Mouse (Mus musculus): ENCODE measurements at regions not wholly inside any gene's neighbourhood (a gene's known extent, or its start where the extent isn't known, plus 50 kb on each side); places are given as distances from the start of the nearest gene placed in this dataset.

- DNase-seq (ENCODE audit: low spot score), result no peak
Measured at GRCm38 (mm10) chr13:107700268-107701139, 343.7 kb upstream of the Smim15 start.

GRCm38 (mm10) chr13:107699251-107699650, 345.0 kb upstream of the Smim15 start:
- no peak for DNase-seq (ENCODE audit: low spot score)

DNA sequence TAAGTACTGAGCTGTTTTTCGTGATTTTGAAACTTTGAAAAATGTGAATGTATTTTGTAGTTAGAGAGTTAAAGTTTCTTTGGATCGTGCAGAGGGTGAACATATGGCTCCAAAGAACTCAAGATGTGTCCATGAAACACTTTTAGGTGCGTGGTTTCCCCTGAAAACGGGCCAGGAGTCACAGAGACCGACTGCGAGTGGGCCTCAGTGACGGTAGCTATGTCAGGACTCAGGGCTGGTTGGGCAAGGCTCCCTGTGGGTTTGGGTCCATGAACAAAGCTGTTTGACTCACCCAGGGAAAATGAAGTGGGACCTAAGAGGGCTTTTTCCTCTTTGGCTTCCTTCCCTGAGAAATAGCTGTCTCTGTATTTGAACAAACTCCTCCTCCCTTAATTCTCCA, 345.9 kb upstream of the Smim15 start:
- no peak for DNase-seq (ENCODE audit: low spot score)

GRCm38 (mm10) chr13:107692123-107692830, 352.0 kb upstream of the Smim15 start:
- DNase-seq (ENCODE audit: low spot score), result no peak

DNA sequence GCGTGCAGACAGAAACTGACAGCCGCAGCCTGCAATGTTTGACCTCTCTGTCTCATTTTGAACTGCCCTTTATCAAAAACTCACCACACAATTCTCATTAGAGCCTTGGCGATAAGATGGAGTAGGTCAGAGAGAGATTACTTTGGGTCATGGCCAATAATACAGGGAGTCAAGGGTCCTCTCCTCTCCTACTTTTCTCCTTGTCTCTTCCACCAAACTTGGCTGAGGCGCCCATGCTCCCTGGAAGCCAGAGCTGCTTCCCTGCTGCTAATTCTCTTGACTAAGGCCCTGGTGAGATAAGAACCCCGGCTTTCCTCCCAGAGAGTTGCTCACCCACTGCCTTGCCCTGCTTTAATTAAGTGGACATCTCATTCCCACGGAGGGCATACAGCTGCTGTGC, 355.3 kb upstream of the Smim15 start:
- DNase-seq (ENCODE audit: low spot score), result no peak

- no peak for DNase-seq (ENCODE audit: low spot score)
Measured at GRCm38 (mm10) chr13:107685231-107685630, 359.0 kb upstream of the Smim15 start.

GRCm38 (mm10) chr13:107683909-107684308, 360.3 kb upstream of the Smim15 start:
- DNase-seq (ENCODE audit: low spot score), result no peak

DNA sequence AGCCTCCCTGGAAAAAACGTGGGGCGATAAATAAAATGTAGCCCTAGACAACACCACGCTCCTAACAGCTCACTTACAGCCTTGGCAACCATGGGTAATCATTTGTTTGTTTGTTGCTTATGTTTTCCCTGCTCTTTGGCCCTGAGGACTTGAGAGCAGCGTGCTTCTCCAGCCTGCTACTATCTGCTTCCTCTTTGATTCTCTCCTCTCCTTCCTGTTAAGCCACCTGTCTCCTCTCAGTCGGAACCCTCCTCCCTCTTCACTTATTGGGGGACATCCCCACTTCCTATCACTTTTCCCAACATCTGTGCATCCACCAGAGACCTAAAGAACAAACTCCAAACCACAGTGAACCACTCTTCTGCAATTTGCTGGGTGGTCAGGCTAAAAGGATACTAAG, 362.5 kb upstream of the Smim15 start:
- DNase-seq (ENCODE audit: low spot score), result no peak

DNA sequence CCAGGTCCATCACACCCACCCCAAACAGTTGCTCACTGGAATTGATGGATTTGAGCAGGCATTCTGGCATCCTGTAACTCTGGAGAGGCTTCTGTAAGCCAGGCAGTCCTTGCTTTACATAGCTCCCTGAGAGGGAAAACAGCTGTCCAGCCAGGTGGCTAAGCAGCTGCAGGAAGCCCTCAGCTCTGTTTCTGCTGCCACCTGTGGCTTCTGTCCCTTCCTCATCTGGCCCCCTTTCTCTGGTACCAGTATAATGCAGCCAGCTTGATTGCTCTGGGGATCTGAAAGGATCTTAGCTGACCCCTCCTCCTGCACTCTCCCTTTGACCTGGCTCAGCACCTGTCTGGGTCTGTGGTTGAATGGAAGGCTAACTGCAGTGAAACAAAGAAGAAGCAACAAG, 365.4 kb upstream of the Smim15 start:
- DNase-seq (ENCODE audit: low spot score), result no peak

GRCm38 (mm10) chr13:107677091-107677470, 367.2 kb upstream of the Smim15 start:
- DNase-seq (ENCODE audit: low spot score), result no peak

GRCm38 (mm10) chr13:107676310-107677090, 367.7 kb upstream of the Smim15 start:
- DNase-seq (ENCODE audit: low spot score), result no peak

DNA sequence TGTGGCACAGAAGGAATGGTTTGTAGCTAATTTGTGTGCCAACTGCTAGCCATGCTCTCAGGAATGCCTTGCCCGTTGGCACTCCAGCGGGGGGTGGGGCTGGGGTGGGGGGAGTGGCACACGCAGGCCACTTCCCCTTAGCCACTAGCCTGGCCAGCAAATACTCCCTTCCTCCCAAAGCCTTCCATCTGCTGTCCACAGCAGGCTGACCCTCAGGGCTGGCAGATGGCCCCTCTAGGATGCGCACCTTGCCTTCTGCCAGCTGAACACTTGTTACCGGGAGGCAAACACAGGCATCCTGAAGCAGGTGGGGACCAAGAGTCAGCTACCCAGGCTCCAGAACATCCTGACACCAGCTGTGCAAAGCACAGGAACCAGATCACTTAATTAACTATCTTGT, 372.1 kb upstream of the Smim15 start:
- no peak for DNase-seq (ENCODE audit: low spot score)

DNA sequence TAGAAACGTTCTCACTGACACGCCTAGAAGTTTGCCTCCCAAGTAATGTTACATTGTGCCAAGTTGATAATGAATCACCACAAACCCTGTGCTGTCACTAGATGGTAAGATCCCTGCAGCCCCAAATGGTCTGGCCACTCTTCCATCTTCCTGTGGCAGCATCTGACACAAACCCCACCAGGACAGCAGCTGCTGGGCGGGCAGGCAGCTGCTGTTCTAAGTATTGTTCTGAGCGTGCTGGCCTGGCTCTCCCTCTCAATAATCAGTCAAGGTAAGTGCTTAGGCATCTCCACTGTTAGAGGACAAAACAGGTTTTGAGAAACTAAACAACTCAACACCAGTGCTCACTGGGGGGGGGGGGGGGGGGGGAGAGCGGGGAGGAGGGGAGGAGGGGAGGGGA, 375.7 kb upstream of the Smim15 start:
- DNase-seq (ENCODE audit: low spot score), result no peak

DNA sequence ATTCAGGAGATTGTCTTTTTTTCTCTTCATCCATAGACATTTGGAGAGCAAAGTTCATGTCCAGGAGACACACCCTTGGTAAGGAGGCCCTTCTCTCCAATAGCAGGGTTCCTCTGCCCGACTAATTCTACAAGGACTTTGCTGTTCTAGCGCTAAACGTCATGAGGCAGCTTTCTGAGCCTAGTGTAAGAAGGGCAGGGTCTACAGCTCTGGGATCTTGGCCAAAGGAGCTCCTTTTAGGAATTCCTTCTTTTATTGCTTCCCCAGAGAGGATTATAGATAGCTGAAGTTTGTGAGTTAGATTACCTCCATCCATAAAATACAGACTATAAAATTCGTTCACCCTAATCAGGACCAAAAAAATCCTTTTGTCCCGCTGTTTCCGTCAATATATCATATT, 378.5 kb upstream of the Smim15 start:
- DNase-seq (ENCODE audit: low spot score), result no peak

GRCm38 (mm10) chr13:107664197-107664596, 380.0 kb upstream of the Smim15 start:
- DNase-seq (ENCODE audit: low spot score), result no peak

DNA sequence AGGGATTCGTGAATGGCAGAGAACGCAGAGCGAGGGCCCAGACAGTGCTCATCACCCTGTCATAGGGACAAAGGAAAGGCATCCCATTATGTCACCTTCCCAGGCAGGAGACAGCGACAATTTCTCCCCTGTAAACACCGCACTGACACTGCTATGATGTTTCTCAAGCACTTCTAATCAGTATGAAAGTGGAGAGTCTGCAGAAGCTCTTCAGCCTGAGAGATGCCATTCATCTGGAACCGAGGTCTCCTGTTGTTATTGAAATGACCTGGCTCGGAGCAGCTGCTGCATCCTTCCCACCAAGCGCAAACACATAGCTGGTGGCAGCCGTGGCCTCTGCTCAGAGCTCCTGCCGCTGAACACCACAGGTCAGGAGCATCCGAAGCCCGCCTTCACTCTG, 380.5 kb upstream of the Smim15 start:
- DNase-seq (ENCODE audit: low spot score), result no peak

GRCm38 (mm10) chr13:107661414-107661813, 382.8 kb upstream of the Smim15 start:
- no peak for DNase-seq (ENCODE audit: low spot score)

DNA sequence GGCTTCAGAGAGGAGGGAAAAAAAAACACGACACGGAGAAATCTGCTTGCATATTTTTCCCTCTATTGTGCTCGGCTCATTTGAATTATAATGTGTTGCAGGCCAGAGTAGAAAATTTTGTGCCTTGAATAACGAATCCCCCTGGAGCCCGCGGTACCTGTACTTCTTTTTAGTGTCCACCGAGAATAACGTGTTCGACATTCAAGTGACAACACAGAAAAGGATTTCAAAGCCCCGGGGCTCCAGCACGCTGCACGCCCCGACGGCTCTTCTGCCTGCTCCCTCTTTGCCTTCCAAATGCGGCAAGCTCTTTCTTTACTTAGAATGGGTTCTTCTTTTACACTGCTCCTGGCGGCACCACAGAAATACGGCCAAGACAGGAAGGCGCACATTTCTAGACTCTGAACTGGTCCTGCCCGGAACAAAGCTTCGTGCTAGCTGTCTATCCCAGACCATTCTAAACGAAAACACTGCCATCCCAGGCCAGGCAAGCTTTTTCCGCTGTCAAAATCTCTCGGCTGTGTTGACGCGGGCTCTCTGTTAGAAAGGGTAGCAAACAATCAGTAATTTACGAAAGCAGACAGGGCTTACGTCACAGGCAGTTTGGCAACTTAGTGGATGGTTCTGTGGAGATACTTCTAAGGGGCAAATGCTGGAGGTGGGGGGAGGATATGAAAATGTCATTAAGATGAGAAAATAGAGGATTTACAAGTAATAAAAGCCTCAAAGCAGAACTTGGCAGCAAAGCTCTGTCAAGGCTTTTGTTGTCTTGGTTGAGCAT, 398.2 kb upstream of the Smim15 start:
- no peak for DNase-seq (ENCODE audit: low spot score)

GRCm38 (mm10) chr13:107645121-107645864, 399.0 kb upstream of the Smim15 start:
- DNase-seq (ENCODE audit: low spot score), result no peak

DNA sequence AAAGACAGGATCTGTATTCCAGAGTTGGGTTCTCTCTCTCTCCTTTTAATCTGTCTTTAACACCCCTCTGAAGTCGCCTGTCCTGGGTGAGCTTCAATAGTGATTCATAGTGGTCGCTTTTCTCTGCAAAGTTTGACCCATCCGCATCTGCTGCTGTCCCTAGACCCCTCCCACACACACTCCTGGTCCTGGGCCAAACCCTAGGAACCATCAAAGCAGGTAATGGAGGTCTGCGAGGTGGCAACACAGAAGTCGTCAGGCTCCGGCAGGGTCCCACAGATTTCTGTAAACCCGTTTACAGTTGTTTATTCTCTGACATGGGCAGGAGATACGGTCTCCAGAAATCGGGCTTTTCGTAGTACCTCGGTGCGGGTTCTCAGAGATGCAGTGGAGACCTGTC, 399.5 kb upstream of the Smim15 start:
- no peak for DNase-seq (ENCODE audit: low spot score)

Data from urinary bladder, postnatal 10 days (tissue).